Mouse (Mus musculus) embryo, embryonic 10 days (tissue): ENCODE results near the gene Ets1.

Experiments
- DNase-seq: peaks from one replicate; pipeline ENCODE4 v3.0.0-alpha.2; 2015; ENCODE audit warnings: low spot score

Gene Ets1

GRCm38 (mm10) chr9:32730656-32731590 lies 94.9 kb downstream of the Ets1 start:
- no peak for DNase-seq

- no peak for DNase-seq
These were observed 95.8 kb downstream of the Ets1 start for GRCm38 (mm10) chr9:32731787-32732186.

GRCm38 (mm10) chr9:32735071-32735470 lies 99.0 kb downstream of the Ets1 start:
- no peak for DNase-seq

- DNase-seq = no peak
These were observed 100.0 kb downstream of the Ets1 start for GRCm38 (mm10) chr9:32736051-32736450.

- no peak for DNase-seq
These were observed 104.0 kb downstream of the Ets1 start for GRCm38 (mm10) chr9:32739988-32740387.

- DNase-seq = no peak
These were observed 104.8 kb downstream of the Ets1 start for GRCm38 (mm10) chr9:32740751-32741387.

GRCm38 (mm10) chr9:32741681-32742080 lies 105.7 kb downstream of the Ets1 start:
- no peak for DNase-seq

GRCm38 (mm10) chr9:32743157-32743556 lies 107.1 kb downstream of the Ets1 start:
- DNase-seq = no peak

GRCm38 (mm10) chr9:32743642-32744161 lies 107.7 kb downstream of the Ets1 start:
- no peak for DNase-seq

- no peak for DNase-seq
These were observed 108.3 kb downstream of the Ets1 start for GRCm38 (mm10) chr9:32744288-32744687.

- DNase-seq = no peak
These were observed 109.2 kb downstream of the Ets1 start for GRCm38 (mm10) chr9:32745079-32745763.

GRCm38 (mm10) chr9:32745998-32746397 lies 110.0 kb downstream of the Ets1 start:
- DNase-seq = no peak

GRCm38 (mm10) chr9:32746615-32747014 lies 110.6 kb downstream of the Ets1 start:
- no peak for DNase-seq

- DNase-seq = no peak
These were observed 111.6 kb downstream of the Ets1 start for GRCm38 (mm10) chr9:32747624-32748023.

GRCm38 (mm10) chr9:32748552-32748951 lies 112.5 kb downstream of the Ets1 start:
- DNase-seq = no peak

- no peak for DNase-seq
These were observed 113.9 kb downstream of the Ets1 start for GRCm38 (mm10) chr9:32749721-32750480.

- peak; percentile 27 for DNase-seq
These were observed 116.6 kb downstream of the Ets1 start for GRCm38 (mm10) chr9:32752602-32753001.

- no peak for DNase-seq
These were observed 118.3 kb downstream of the Ets1 start for GRCm38 (mm10) chr9:32754311-32754710.

- DNase-seq = no peak
These were observed 120.0 kb downstream of the Ets1 start for GRCm38 (mm10) chr9:32756002-32756401.

GRCm38 (mm10) chr9:32758280-32758905 lies 122.4 kb downstream of the Ets1 start:
- no peak for DNase-seq

- no peak for DNase-seq
These were observed 124.7 kb downstream of the Ets1 start for GRCm38 (mm10) chr9:32760649-32761157.
